Mouse (Mus musculus) gastrocnemius, postnatal 36 days (tissue): ENCODE data around the gene Med16. TPM values are rescaled to one million over a fixed set of nuclear protein-coding genes. Genes with fewer than 3 reads are reported as not detected.
A peak's percentile ranks its signal among the peaks of the same experiment; 100 is the strongest.

Source experiments
- DNase-seq, 2 experiments: peaks; one replicate each; pipeline ENCODE4 v3.0.0; 2022
- intact Hi-C: fragments of 180-260 bp; cut with DNase I; formaldehyde crosslinking; loops from one replicate; pipeline ENCODE4 v1.15.1; 2025
- total RNA-seq, 2 experiments: library from RNA; stranded (reverse); gene quantifications; 2 replicates each; pipeline ENCODE4 v1.2.3; 2021

Med16 gene
- total RNA-seq, 2 experiments from 2014 or later: 27.5 to 35.3 TPM

DNA sequence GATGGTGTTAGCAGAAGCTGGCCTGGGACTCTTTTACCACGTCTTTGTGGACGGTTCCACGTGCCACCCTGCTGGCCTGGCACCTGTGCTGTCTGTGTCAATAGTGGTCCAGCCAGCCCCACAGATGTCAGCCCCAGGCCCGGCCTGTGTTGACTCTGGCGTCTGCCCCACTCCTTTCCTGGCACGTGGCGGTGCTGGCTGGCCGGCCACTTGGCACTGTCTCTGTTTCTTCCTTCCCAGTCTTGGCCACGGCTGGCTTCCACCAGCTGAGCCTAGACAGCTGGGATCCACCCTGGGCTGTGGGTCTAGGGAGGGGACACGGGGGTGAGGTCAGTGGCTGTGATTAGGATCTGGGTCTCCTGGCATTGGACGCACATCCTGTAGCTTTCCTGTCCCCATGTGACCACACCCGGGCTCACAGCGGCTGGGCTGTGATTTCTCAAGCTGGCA, 25.6 kb upstream of the Med16 start:
- intact Hi-C loops: no loop called here

GRCm38 (mm10) chr10:79933861-79934260, 25.1 kb upstream of the Med16 start:
- intact Hi-C loops: no loop called here
- DNase-seq: no peak

More for the DNA sequence above, 25.6 kb upstream of the Med16 start:
- peak; percentile 89 to 93 for DNase-seq

DNA sequence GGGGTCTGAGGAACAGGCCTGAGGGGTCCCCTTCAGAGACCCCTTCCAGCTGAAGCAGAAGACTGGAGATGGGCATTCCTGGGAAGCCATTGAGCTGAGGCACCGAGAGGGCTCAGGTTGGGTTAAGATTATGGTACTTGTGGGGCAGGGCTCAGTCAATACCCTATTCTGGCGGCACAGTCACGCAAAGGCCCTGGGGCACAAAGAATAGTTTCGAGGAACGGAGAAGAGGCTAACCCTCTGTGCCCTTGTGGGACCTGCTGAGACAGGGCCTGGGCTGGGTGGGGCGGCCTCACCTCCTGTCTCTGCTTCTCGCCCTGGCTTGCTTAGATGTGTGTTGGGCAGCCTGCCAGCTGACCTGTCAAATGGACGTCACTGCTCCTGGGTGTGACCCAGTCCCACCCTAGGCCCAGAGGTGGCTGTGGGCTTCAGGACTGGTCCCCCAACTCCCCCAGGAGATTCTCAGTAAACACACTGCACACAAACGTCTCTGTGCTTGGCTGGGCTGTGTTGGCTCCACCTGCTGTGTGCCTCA, 24.5 kb upstream of the Med16 start:
- DNase-seq: no peak
- intact Hi-C loops: no loop called here

DNA sequence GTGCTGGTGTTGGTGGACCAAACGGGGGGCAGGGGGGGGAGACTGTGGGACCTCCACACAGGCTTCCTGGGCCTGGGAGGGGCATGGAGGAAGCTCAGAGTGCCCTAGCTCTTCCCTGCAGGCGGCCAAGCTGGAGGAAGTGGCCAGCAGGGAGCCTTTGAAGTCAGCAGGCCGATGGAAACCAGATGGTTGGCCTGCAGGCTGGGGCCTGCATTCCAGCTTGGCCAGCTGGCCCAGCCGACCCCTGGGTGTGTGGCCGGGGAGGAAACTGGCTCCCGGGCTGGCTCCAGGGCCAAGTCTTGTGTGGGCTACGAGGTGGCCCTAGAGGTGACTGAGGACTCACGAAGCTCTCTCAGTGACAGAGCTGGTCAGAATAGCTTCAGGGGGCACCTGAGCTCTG, 24.0 kb upstream of the Med16 start:
- intact Hi-C loops: no loop called here
- peak; percentile 66 to 79 for DNase-seq

GRCm38 (mm10) chr10:79931797-79932196, 23.1 kb upstream of the Med16 start:
- DNase-seq: no peak
- intact Hi-C loops: no loop called here

DNA sequence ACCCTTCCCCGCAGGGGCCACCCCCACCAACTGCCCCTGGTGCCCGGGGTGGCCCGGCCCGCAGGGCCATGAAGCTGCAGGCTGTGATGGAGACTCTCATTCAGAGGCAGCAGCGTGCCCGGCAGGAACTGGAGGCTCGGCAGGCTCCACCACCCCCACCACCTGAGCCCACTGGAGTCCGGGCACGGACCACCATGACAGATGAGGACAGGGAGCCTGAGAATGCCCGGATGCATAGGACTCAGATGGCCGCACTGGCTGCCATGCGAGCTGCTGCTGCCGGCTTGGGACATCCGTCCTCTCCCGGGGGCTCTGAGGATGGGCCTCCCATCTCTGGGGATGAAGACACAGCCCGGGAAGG, 22.1 kb upstream of the Med16 start:
- DNase-seq: no peak
- intact Hi-C loops: no loop called here

DNA sequence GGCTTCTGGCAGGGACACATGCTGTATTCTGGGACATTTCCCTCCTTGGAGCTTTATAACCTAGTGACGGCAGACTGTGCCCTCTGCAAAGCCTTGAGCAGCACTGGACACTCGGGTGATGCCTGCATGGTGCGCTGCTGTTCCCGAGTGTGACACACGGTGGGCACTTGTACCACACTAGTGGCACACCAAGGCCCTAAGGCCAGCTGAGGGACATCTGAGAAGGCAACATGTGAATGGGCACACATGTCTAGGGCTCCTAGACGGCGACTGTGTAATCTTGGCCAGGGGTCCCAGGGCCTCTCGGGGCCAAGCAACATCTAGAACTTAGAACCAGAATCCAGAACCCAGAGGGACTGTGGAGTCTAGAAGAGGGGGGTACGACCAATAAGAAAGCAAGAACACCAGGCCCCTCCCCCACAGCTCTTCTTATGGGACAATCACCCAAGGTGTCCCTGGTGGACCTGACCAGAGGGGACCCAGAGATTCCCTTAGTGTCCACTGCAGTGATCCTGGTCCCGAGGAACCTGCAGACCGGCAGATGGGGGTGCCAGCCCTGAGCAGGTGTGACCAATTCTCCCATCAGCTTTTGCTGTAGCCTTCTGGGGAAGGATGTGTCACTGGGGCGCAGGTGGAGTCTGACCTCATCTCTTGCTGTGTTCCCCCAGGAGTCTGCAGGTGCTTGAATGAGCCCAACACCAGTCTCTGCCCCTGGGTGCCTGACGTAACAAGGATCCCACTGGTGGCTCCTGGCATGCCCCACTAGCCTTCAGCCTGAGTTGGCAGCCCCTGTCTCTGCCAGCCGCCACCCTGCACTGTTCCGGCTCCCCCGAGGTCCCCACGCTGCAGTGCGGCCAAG, 21.5 kb upstream of the Med16 start:
- intact Hi-C loops: no loop called here
- DNase-seq: no peak

DNA sequence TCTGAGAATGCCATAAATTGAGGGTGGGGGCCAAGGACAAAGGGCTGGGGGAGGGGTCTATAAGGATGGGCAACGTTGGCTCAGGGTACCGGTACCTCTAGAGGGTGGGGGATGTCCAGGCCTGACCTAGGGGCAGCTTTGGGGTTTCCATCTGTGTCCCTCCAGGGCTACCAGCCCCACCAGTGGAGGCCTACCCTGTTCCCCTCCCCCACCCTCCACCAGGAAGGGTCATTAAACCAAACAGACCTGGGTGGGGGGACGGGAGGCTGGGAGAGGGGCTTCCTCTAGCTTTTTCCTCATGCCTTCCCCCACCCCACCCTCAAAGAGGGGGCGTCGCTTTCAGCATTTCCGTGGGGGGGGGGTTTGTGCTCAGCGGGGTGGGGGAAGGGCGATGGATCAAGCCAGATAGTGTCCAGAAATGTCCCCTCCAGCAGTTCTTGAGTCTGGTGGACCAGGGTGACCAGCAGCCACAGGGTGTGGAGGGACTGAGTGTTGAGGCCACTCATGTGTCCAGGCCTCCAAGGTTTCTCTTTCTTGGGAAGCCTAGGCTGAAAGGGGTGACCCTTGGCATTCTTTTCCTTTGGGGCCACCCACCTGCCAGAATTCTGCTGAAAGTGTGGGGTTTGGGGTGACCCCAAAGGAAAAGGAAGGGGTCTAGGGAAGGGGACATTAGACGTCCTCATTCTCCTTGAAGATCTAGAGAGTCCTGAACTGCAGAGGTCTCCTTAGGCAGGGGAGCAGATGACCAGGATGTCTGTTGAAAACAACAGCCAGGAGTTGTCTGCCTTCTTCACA, 20.4 kb upstream of the Med16 start:
- intact Hi-C loops: no loop called here
- DNase-seq: no peak

DNA sequence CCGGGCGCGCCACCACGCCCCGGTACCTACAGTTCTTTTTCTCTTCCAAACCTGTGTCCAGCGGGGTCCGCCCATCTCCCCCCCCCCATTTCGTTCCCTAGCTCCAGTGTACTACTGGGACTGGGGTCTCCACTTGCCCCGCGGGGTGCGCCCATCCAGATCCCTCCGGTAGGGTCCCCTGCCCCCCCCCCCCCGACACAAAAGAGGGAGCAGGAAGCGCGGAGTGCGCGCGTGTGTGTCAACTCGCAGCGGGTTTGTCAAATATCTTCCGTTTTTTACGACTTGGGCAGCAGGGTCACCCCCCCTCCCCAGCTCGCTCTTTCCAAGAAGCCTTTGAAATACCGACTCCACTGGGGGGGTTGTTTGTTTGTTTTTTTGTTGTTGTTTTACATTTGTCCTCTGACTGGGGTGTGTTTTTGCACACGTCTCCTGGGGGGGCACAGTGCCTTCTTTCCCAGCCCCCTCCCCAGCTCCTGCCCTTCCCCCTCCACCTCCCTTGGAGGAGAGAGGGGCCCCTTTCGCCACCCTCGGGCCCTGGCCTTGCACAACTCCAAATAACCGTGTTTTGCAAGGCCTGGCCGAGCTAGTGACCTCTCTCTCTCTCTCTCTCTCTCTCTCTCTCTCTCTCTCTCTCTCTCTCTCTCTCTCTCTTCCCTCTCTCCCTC, 19.4 kb upstream of the Med16 start:
- intact Hi-C loops: no loop called here
- no peak for DNase-seq

GRCm38 (mm10) chr10:79927324-79928029, 18.8 kb upstream of the Med16 start:
- peak in 1 of 2 experiments; percentile 58 for DNase-seq

DNA sequence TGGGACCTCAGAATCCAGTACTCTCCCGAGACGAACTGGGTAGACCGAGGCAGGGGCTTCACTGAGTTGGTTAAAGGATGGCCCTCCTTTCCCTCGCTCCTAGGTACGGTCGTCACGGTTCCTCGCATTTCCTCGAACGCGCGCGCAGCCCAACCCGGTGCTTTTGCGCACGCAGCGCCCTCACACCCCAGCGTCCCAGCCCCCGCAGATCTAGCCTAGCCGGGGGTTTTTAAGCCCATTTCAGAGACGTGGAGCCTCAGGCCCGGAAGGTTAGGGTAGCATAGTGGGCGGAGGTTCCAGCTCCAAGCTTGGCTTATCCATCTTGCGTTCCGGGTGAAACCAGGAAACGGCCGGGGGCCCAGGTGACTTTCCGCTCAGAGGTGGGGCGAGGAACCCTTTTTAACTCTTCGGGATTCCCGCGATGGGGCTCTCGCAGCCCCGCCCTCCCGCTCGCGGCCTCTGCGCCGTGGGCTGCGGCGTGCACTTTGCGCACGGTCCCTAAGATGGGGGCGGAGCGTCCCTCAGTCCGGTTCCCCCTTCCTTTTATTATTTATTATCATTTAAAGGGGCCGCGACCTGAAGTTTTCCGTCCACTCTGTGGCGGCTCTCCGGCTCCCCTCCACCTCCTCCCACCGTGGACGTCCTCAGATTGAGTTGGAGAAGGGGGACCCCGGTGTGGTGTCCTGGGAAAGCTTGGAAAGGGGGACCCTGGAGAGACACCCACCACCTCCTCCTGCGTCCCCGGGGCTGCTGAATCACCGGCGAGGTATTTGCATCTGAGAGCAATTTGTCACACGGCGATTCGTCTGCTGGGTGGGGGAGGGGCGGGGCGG, 18.0 kb upstream of the Med16 start, which contains the start of gene Arid3a:
TSS of gene Arid3a (plus strand) at position 553 of the 833 bp plus-strand sequence.
- intact Hi-C loops: loop anchor here (2.0 kb wide), 1 partner anchor 28 kb away; no protein-coding TSS in a partner anchor

More at GRCm38 (mm10) chr10:79927324-79928029, 18.8 kb upstream of the Med16 start:
- intact Hi-C loops: loop anchor here (2.0 kb wide), 1 partner anchor 27 kb away; no protein-coding TSS in a partner anchor

DNA sequence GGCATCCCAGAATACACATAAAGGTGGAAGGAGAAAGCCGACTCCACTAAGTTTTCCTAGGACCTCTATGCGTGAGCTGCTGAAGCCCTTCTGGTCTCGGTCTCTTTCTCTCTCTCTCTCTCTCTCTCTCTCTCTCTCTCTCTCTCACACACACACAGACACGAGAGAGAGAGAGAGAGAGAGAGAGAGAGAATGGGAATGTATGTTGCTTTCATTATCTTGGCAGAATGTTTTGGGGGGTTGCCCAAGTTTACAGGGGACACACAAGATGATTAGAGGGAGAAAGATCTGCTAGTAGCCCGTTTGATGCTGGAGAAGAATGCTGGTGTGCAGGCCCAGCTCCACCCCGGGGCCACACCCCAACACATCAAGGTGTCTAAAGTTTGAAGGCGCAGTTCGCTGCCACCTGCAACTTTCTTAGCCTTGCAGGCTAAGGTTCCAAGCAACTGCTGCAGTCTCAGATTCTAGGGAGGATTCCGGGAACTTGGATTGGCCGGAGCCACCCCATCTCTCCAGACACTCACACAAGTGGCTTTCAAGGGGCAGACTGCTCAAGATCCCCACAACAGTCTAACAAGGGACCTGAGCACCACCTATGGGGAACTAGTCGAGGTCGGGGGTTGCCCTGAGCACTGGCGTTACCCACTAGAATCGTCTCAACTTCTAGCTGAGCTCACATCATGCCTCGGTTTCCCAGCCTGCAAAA, 17.2 kb upstream of the Med16 start:
- intact Hi-C loops: loop anchor here (1.0 to 2.0 kb wide), 2 partner anchors 29 to 32 kb away; no protein-coding TSS in a partner anchor
- no peak for DNase-seq

More for the DNA sequence above, 18.0 kb upstream of the Med16 start, which contains the start of gene Arid3a:
- DNase-seq: peak; percentile 77 to 83

DNA sequence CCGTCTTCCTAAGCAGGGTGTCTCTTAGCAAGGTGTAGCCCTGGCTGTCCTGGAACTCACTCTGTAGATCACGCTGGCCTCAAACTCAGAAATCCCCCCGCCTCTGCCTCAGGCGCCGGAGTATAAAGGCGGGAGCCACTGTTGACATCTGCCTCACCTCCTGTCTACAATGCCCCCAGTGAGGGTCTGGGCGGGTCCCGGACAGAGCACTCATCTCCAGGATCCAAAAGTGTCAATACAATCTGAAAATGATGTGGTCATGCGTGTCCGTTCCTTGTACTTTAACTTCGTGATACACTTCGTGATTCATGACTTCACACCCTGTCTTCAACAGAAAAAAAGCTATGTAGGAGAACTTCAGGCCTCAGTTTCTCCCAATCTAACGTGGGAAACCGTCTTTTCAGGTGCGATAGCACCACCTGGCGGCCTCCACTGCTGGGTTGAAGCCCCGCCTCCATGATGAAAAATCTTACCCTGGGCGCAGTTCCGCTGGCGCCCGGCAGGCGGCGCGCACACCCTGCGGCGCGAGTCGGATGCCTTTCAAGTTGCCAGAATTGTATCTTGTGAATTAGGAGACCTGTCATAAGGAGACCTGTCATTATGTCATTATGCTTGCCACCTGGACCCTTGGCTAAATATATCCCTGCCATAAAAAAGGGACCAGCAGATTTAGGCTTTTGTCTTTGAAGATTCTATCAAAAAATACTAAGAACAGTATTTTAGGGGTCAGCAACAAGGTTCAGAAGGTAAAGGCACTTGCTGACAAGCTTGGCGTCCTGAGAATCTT, 16.5 kb upstream of the Med16 start:
- intact Hi-C loops: loop anchor here (1.0 kb wide), 2 partner anchors 33 kb away; no protein-coding TSS in a partner anchor
- peak; percentile 86 to 94 for DNase-seq

DNA sequence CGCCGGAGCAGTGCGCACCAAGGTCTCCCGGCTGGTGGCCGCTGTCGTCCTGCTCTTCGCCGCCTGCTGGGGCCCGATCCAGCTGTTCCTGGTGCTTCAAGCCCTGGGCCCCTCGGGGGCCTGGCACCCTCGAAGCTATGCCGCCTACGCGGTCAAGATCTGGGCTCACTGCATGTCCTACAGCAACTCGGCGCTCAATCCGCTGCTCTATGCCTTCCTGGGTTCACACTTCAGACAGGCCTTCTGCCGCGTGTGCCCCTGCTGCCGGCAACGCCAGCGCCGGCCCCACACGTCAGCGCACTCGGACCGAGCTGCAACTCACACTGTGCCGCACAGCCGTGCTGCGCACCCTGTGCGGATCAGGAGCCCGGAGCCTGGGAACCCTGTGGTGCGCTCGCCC, 12.8 kb upstream of the Med16 start:
- no peak for DNase-seq
- intact Hi-C loops: no loop called here

- intact Hi-C loops: no loop called here
- DNase-seq: no peak
These were observed 12.3 kb upstream of the Med16 start, which contains the start of gene R3hdm4 for GRCm38 (mm10) chr10:79920958-79921535. Gene R3hdm4, minus strand, starts transcription at chr10:79921208.

- no peak for DNase-seq
- intact Hi-C loops: no loop called here
These were observed 11.6 kb upstream of the Med16 start for GRCm38 (mm10) chr10:79920056-79920890.
